Mouse (Mus musculus): Measurements from ENCODE around the gene Ankrd11. TPM values are rescaled to one million over a fixed set of nuclear protein-coding genes. Genes with fewer than 3 reads are reported as not detected.

Gene Ankrd11
- total and polyA plus RNA-seq, 2 experiments from 2014 or later = 75.9 to 96.6 TPM

DNA sequence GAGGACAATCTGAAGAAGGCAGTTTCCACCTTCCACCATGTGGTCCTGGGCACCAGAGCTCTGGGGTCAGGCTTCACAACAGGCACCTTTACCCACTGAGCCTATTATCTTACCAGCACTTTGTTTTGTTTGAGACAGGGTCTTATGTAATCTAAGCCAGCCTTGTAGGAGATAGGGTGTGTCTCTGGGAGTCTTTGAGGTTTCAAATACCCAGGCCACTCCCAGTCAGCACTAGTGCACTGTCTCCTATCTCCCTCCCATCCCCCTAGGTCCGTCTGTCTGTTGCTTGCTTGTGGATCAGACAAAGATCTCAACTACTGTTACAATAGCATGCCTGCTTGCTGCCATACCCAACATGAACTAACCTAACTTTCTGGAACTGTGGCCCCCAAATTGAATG, 81.1 kb downstream of the Ankrd11 start:
- no peak overlapping the region for H3K27ac ChIP-seq
- no peak for TF ChIP-seq CTCF (IDR thresholded peaks at IDR 0.05; ENCODE audit: low read depth)
- H3K27me3 ChIP-seq (ENCODE audit: insufficient read depth, low read length) = no peaks in the 10 kb centered on the region
- ATAC-seq (no peak), DNase-seq (ENCODE audit: low spot score) (no peak)
- no peak overlapping the region for H3K4me2 ChIP-seq (ENCODE audit: low read depth, low read length)
- H3K4me3 ChIP-seq (ENCODE audit: low read length) = no peak overlapping the region
- no peaks in the 10 kb centered on the region for H3K36me3 ChIP-seq (ENCODE audit: insufficient read depth, low read length)
- H3K4me1 ChIP-seq (ENCODE audit: insufficient read depth, low read length) = peaks cover 10% of the 10 kb centered on the region; the same call in 1 of the 2 replicates
- H3K9me3 ChIP-seq (ENCODE audit: low read length) = no peaks in the 10 kb centered on the region
- WGBS = 35% methylated on average over 1 of the region's 1 CpGs
- no peak overlapping the region for H3K9ac ChIP-seq (replicated peaks; ENCODE audit: low read length)

DNA sequence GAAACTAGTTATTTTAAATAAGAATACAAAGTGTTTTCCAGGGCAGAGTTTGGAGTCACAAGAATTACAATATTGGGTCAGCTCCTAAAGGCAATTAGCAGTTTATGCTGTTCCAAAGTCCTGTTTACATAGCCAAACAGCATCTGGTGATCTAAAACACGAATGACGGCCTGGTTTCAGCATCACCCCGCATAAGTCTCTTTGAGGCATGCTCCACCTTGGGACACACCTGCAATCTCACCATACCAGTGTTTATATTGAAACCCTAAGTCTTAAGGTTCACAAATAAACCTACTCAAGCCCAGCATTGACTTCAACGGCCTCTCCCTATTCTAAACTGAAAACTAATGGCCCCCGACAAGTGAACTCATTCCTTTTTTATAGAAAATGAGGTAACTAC, 81.8 kb downstream of the Ankrd11 start:
- H3K4me1 ChIP-seq (ENCODE audit: insufficient read depth, low read length) = peaks cover 10% of the 10 kb centered on the region; the same call in 1 of the 2 replicates
- no peaks in the 10 kb centered on the region for H3K36me3 ChIP-seq (ENCODE audit: insufficient read depth, low read length)
- H3K4me2 ChIP-seq (ENCODE audit: low read depth, low read length) = no peak overlapping the region
- H3K27ac ChIP-seq = no peak overlapping the region
- ATAC-seq (no peak), DNase-seq (ENCODE audit: low spot score) (no peak)
- no peaks in the 10 kb centered on the region for H3K27me3 ChIP-seq (ENCODE audit: insufficient read depth, low read length)
- no peak for TF ChIP-seq CTCF (IDR thresholded peaks at IDR 0.05; ENCODE audit: low read depth)
- no peak overlapping the region for H3K4me3 ChIP-seq (ENCODE audit: low read length)
- H3K9me3 ChIP-seq (ENCODE audit: low read length) = no peaks in the 10 kb centered on the region
- no peak overlapping the region for H3K9ac ChIP-seq (replicated peaks; ENCODE audit: low read length)
- 87% methylated on average over 5 of the region's 5 CpGs for WGBS

DNA sequence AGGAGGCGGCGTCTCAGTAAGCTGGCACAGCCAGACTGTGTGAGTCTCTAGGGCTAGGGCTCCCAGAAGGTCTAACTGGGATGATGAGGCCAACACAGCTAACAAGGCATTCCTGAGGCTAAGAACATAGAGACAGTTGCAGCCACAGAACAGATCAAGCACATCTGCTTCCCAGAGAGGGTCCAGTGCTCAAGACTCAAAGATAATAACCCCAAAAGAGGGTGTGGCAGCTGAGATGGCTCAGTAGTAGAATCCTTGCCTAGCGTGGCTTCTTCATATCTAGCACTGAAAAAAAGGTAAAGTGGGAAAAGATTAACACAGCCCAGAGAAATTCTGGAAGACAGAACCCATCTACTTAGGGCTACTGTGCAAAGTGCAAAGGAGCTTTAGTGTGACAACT, 86.1 kb downstream of the Ankrd11 start:
- ATAC-seq (no peak), DNase-seq (ENCODE audit: low spot score) (no peak)
- Histone ChIP-seq H3K9ac (replicated peaks; ENCODE audit: low read length) (no peak overlapping the region), H3K36me3 (ENCODE audit: insufficient read depth, low read length) (no peaks in the 10 kb centered on the region), H3K27ac (no peak overlapping the region), H3K4me1 (ENCODE audit: insufficient read depth, low read length) (no peaks in the 10 kb centered on the region), H3K4me3 (ENCODE audit: low read length) (no peak overlapping the region), H3K4me2 (ENCODE audit: low read depth, low read length) (no peak overlapping the region), H3K9me3 (ENCODE audit: low read length) (no peaks in the 10 kb centered on the region), H3K27me3 (ENCODE audit: insufficient read depth, low read length) (no peaks in the 10 kb centered on the region)
- no peak for TF ChIP-seq CTCF (IDR thresholded peaks at IDR 0.05; ENCODE audit: low read depth)
- 88% methylated on average over 3 of the region's 3 CpGs for WGBS

DNA sequence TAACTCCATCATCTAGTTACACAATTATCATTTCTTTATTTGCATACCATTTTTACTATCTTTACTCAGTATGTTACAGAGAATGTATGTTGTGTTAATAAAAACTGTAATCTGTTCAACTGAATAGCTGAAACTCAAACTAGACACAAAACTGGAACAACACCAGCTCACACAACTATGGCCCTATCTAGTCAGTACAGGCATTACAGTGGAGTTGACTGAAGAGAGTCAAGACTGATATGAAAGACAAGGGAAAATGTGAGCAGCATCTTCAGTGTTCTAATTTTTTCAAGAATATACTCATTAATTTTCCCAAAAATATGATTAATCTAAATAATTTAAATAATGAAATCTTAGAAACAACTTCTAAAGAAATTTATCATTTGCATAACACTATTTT, 86.9 kb downstream of the Ankrd11 start:
- H3K27me3 ChIP-seq (ENCODE audit: insufficient read depth, low read length) = no peaks in the 10 kb centered on the region
- H3K4me1 ChIP-seq (ENCODE audit: insufficient read depth, low read length) = no peaks in the 10 kb centered on the region
- H3K9ac ChIP-seq (replicated peaks; ENCODE audit: low read length) = no peak overlapping the region
- H3K9me3 ChIP-seq (ENCODE audit: low read length) = no peaks in the 10 kb centered on the region
- no peak for ATAC-seq
- H3K4me3 ChIP-seq (ENCODE audit: low read length) = no peak overlapping the region
- no peak for TF ChIP-seq CTCF (IDR thresholded peaks at IDR 0.05; ENCODE audit: low read depth)
- DNase-seq (ENCODE audit: low spot score) = no peak
- H3K36me3 ChIP-seq (ENCODE audit: insufficient read depth, low read length) = no peaks in the 10 kb centered on the region
- no peak overlapping the region for H3K27ac ChIP-seq
- H3K4me2 ChIP-seq (ENCODE audit: low read depth, low read length) = no peak overlapping the region

DNA sequence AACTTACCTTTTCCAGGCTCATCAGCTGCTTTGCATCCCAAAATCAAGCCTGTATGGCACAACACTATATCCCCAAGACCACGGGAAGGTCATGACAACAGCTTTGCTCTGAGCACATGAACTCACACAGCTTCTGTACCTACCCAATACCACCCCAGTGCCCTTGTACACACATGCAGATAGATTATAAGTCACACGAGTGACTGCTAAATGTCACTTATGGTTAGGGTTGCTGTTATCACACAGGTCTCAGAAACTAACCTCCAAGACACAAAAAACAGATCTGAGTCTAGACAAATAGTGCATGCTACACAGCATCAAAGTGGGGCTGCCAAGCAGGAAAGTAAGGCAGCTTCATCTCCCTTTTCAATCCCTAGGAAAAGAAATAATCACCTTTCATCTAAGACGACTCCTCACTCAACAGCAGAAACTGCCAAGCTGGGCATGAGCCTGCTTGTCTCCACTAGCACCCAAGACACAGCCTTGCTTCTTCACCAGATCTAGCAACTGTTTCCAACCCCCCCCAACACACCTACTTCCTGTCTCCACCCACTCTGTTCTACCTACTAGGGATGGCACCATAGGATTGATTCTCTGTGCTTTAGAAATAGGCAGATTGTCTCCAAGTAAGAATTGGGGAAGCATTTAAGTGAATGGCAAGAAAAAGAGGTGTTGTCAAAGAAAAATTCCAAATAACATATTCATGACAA, 87.8 kb downstream of the Ankrd11 start:
- Histone ChIP-seq H3K4me3 (ENCODE audit: low read length) (no peak overlapping the region), H3K9ac (replicated peaks; ENCODE audit: low read length) (no peak overlapping the region), H3K9me3 (ENCODE audit: low read length) (no peaks in the 10 kb centered on the region), H3K36me3 (ENCODE audit: insufficient read depth, low read length) (no peaks in the 10 kb centered on the region), H3K27me3 (ENCODE audit: insufficient read depth, low read length) (no peaks in the 10 kb centered on the region), H3K4me2 (ENCODE audit: low read depth, low read length) (no peak overlapping the region), H3K4me1 (ENCODE audit: insufficient read depth, low read length) (peaks cover 5% of the 10 kb centered on the region; the same call in 1 of the 2 replicates), H3K27ac (0 out of 2 replicates have a peak overlapping the region, but pooled peaks have one; percentile 15)
- ATAC-seq (no peak), DNase-seq (ENCODE audit: low spot score) (no peak)
- WGBS = 77% methylated on average over 3 of the region's 3 CpGs
- TF ChIP-seq CTCF (IDR thresholded peaks at IDR 0.05; ENCODE audit: low read depth) = no peak

DNA sequence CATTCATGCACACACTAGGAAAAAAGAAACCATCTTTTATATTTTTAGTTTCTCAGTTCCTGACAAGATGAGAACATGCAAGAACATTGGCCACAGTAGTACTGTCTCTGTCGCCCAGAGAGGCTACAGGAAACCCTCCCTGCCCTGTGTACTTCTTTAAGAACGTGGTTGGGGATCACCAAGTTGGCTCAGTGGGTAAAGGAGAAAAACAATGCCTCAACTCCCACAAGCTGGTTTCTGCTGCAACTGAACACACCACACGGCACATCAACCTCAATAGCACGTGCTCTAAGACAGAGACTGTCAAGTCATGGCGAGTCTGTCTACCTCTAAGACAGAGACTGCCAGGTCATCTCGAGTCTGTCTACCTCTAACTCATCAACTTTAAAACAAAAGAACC, 89.0 kb downstream of the Ankrd11 start:
- H3K27ac ChIP-seq = no peak overlapping the region
- TF ChIP-seq CTCF (IDR thresholded peaks at IDR 0.05; ENCODE audit: low read depth) = no peak
- DNase-seq (ENCODE audit: low spot score) (no peak), ATAC-seq (no peak)
- H3K9ac ChIP-seq (replicated peaks; ENCODE audit: low read length) = no peak overlapping the region
- no peaks in the 10 kb centered on the region for H3K36me3 ChIP-seq (ENCODE audit: insufficient read depth, low read length)
- no peak overlapping the region for H3K4me3 ChIP-seq (ENCODE audit: low read length)
- 88% methylated on average over 6 of the region's 6 CpGs for WGBS
- peaks cover 7% of the 10 kb centered on the region; the same call in 1 of the 2 replicates for H3K4me1 ChIP-seq (ENCODE audit: insufficient read depth, low read length)
- H3K4me2 ChIP-seq (ENCODE audit: low read depth, low read length) = no peak overlapping the region
- H3K27me3 ChIP-seq (ENCODE audit: insufficient read depth, low read length) = no peaks in the 10 kb centered on the region
- no peaks in the 10 kb centered on the region for H3K9me3 ChIP-seq (ENCODE audit: low read length)

DNA sequence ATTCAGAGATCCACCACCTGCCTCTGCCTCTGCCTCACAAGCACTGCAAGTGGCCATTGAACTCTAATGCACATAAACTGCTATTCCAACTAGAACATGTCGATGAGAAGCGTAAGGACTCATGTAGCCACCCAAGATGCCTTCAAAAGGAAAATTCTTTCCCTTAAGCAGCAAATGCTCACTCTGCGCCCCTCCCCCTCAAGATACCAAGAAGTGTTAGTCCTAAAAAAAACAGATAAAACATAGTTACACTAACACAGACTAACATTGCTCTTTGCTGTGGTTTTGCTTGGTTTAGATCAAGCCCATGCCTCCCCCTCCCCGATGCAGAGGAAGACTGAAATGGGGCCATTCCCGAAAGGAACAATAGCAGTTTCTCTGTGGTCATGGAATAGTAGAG, 90.6 kb downstream of the Ankrd11 start:
- Histone ChIP-seq H3K27ac (no peak overlapping the region), H3K9ac (replicated peaks; ENCODE audit: low read length) (no peak overlapping the region), H3K27me3 (ENCODE audit: insufficient read depth, low read length) (no peaks in the 10 kb centered on the region), H3K4me2 (ENCODE audit: low read depth, low read length) (no peak overlapping the region), H3K4me1 (ENCODE audit: insufficient read depth, low read length) (peaks cover 7% of the 10 kb centered on the region; the same call in 1 of the 2 replicates), H3K36me3 (ENCODE audit: insufficient read depth, low read length) (no peaks in the 10 kb centered on the region), H3K4me3 (ENCODE audit: low read length) (no peak overlapping the region), H3K9me3 (ENCODE audit: low read length) (no peaks in the 10 kb centered on the region)
- DNase-seq (ENCODE audit: low spot score) (no peak), ATAC-seq (no peak)
- whole genome bisulfite sequencing = 88% methylated on average over 5 of the region's 5 CpGs
- TF ChIP-seq CTCF (IDR thresholded peaks at IDR 0.05; ENCODE audit: low read depth) = no peak
